Mouse (Mus musculus) lung, embryonic 16.5 days (tissue): ENCODE measurements around the gene Ppp2r2c. TPM values are rescaled to one million over a fixed set of nuclear protein-coding genes. Genes with fewer than 3 reads are reported as not detected.

Source experiments
- ATAC-seq: fragments of 200-750 bp; cut with Nextera tagmentation; 2 replicates; pipeline ENCODE4 v1.8.0; 2017; ENCODE audit warnings: low read depth, mild to moderate bottlenecking, moderate library complexity
- H3K27ac ChIP-seq: fragments of 300-500 bp; sonication (generic); 2 replicates; pipeline ENCODE4 v1.5.1; 2014; ENCODE audit warnings: mild to moderate bottlenecking, control low read depth, low read length
- H3K27me3 ChIP-seq: fragments of 300-500 bp; sonication (generic); 2 replicates; pipeline ENCODE4 v1.6.1; 2014; ENCODE audit warnings: low read depth, low read length, mixed read lengths; ENCODE audit not compliant: control insufficient read depth, insufficient read depth
- H3K36me3 ChIP-seq: fragments of 300-500 bp; sonication (generic); 2 replicates; pipeline ENCODE4 v1.6.1; 2014; ENCODE audit warnings: low read length; ENCODE audit not compliant: control insufficient read depth, insufficient read depth
- H3K4me1 ChIP-seq: fragments of 300-500 bp; sonication (generic); replicated peaks from 2 replicates; pipeline ENCODE4 v1.6.1; 2014; ENCODE audit warnings: low read length, mixed read lengths; ENCODE audit not compliant: control insufficient read depth, insufficient read depth
- H3K4me2 ChIP-seq: fragments of 300-500 bp; sonication (generic); 2 replicates; pipeline ENCODE4 v1.6.1; 2014; ENCODE audit warnings: low read depth, low read length, control low read depth
- H3K4me3 ChIP-seq: fragments of 300-500 bp; sonication (generic); 2 replicates; pipeline ENCODE4 v1.5.1; 2014; ENCODE audit warnings: mild to moderate bottlenecking, low read length, control low read depth
- H3K9ac ChIP-seq: fragments of 300-500 bp; sonication (generic); 2 replicates; pipeline ENCODE4 v1.6.1; 2014; ENCODE audit warnings: low read length, control low read depth
- H3K9me3 ChIP-seq: fragments of 300-500 bp; sonication (generic); 2 replicates; pipeline ENCODE4 v1.6.1; 2016; ENCODE audit warnings: low read length; ENCODE audit not compliant: control insufficient read depth
- WGBS: fragments of 180-500 bp; shearing (Covaris S2); extraction: QIAGEN DNeasy Blood & Tissue Kit; methylation state at CpG from one replicate; pipeline ENCODE4 v1.1.7; 2014; 5-methylcytosine and 5-hydroxymethylcytosine counted together
- polyA plus RNA-seq: library from polyadenylated mRNA; unstranded; fragments of >200 nt; fragmentation: Nextera tagmentation; extraction: Ambion mirVana; gene quantifications from 2 replicates; pipeline ENCODE4 v1.2.1, GENCODE M21; 2015

Gene Ppp2r2c
- 0.10 and 0.36 TPM in 2 replicates for polyA plus RNA-seq

DNA sequence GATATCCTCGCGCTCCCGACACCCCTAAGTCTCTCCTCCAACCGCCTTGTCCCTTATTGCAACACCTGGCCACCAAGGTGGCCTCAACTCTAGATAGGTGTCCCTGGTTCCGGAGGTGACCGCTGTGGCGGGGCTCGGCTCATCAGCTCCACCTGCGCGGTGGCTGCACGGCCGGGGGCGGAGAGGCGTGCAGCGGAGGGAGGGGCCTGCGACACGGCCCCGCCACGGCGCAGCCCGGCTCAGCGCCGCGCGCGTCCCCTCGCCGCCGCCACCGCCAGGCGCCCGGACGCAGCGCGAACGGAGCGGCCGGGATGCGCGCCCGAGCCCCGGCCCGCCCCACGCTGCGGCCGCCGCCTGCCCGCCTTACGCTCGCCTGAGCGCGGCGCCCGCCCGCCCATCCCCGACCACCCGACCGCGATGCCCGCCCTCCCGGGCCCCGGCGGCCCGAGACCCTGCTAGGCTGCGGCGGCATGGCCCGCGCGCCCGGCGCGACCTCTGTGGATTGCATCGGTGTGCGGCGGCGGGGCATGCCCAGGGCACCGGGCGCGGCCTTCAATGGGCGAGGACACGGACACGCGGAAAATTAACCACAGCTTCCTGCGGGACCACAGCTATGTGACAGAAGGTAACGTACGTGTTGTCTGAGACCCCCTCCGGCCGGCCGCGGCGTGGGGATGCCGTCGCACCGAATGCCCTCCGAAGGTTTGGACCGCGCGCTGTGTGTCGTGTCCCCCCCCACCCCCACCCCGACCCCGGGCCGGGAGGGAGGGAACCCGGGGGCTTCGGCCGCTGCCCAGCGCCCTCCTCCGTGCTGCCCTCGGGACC, at the start of gene Ppp2r2c:
Ppp2r2c (plus strand) TSS at position 248 of the 825 bp plus-strand sequence.
- ATAC-seq, result no peak
- Histone ChIP-seq H3K9ac (no peak within 1 kb of the TSS), H3K36me3 (no peaks in the 10 kb centered on the region), H3K4me2 (peak within 1 kb of the TSS; percentile 63), H3K4me1 (0 out of 2 replicates have a peak, but pooled peaks cover 2% of the 10 kb centered on the region), H3K27ac (no peak within 1 kb of the TSS), H3K27me3 (peaks cover 69% of the 10 kb centered on the region), H3K4me3 (peak within 1 kb of the TSS; percentile 39), H3K9me3 (no peaks in the 10 kb centered on the region)
- under 1% methylated on average over 46 of the region's 108 CpGs for WGBS

DNA sequence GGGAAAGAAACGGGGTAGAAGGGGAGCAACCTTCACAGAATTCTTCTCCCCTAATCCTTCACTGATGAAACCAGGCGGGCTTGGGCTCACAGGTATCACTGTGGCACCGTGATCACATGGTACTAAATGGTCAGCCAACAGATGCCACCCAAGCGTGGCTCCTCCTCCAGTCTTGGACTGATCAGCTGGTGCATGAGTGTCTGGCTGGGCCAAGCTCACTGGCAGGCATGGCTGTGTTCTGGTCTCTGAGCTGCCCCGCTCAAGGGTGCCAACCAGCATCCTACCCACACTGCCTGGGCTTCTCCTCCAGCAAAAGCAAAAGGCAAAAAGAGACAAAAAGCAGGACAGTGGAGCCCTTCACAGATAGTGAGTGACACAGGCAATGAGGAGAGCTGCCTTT, 48.6 kb upstream of the Ppp2r2c start:
- Histone ChIP-seq H3K36me3 (no peaks in the 10 kb centered on the region), H3K27me3 (no peaks in the 10 kb centered on the region)
- no peak for ATAC-seq

DNA sequence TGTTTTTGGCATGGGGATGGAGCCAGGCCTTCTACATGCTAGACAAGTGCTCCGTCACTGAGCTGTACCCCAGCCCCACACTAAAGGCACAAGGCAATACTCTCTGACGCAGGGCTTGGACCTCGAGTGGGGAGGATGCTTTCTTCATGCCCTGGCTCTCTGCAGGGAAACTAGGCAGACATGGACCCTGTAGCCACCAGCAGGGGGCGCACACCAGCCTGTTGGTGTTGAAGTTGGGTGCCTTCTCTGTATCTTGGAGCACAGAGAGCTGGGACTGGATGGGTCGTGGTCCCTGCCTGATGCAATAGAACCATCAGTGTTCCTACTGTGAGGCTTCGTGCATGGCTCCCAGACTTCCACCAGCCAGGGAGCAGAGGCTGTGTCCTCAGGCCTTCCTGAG, 48.2 kb upstream of the Ppp2r2c start:
- no peaks in the 10 kb centered on the region for H3K4me1 ChIP-seq
- H3K27me3 ChIP-seq, result no peaks in the 10 kb centered on the region
- H3K9ac ChIP-seq, result no peak overlapping the region
- no peaks in the 10 kb centered on the region for H3K9me3 ChIP-seq
- no peak overlapping the region for H3K4me2 ChIP-seq
- 37% methylated on average over 6 of the region's 6 CpGs for WGBS
- ATAC-seq, result no peak
- H3K36me3 ChIP-seq, result no peaks in the 10 kb centered on the region
- H3K4me3 ChIP-seq, result no peak overlapping the region
- H3K27ac ChIP-seq, result no peak overlapping the region

More for the DNA sequence above, 48.6 kb upstream of the Ppp2r2c start:
- Histone ChIP-seq H3K4me3 (no peak overlapping the region), H3K9ac (no peak overlapping the region), H3K9me3 (no peaks in the 10 kb centered on the region), H3K27ac (no peak overlapping the region), H3K4me1 (no peaks in the 10 kb centered on the region), H3K4me2 (no peak overlapping the region)
- 76% methylated on average over 5 of the region's 5 CpGs for WGBS

DNA sequence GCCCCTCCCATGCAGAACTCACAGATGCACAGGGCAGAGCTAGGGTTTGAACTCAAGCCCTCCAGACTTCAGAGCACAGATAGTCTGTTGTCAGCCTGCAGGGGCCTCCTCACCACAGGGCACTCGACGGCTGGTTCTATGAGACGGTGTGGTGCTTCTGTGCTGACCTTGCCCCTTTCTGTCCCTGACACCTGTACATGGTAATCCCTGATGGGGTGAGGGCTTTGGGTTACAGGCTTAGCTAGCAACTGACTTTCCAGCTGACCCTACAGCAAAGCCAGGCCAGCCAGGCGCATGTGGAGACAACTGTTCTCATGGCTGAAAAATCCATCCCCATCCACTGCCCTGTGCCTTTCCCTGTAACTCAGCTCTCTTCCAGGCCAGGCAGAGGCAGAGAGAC, 45.4 kb upstream of the Ppp2r2c start:
- H3K4me3 ChIP-seq, result no peak overlapping the region
- no peaks in the 10 kb centered on the region for H3K27me3 ChIP-seq
- H3K4me1 ChIP-seq, result no peaks in the 10 kb centered on the region
- no peak overlapping the region for H3K4me2 ChIP-seq
- no peak for ATAC-seq
- H3K9me3 ChIP-seq, result no peaks in the 10 kb centered on the region
- no peak overlapping the region for H3K9ac ChIP-seq
- H3K36me3 ChIP-seq, result no peaks in the 10 kb centered on the region
- WGBS, result 90% methylated on average over 4 of the region's 4 CpGs
- H3K27ac ChIP-seq, result no peak overlapping the region

DNA sequence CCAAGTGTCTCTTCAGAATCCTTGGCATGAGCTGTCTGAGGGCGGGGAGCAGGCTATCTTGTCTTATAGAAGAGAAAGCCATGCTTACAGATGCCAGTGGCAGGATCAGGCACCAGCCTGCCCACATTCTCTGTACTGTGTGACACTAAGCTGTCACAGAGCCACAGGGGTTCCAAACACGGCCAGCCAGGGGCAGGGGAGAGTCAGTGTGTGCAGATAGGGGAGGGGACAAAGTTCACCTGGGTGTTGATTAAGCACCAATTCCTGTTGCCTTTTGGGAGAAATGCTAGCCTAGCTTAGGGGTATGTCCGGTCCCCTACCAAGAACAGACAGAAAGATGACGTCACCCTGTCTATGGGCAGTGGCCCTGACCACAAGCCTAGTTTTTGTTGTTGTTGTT, 39.2 kb upstream of the Ppp2r2c start:
- ATAC-seq, result no peak
- Histone ChIP-seq H3K27ac (no peak overlapping the region), H3K36me3 (no peaks in the 10 kb centered on the region), H3K4me2 (no peak overlapping the region), H3K4me3 (no peak overlapping the region), H3K9ac (no peak overlapping the region), H3K9me3 (no peaks in the 10 kb centered on the region), H3K4me1 (peaks cover 5% of the 10 kb centered on the region), H3K27me3 (no peaks in the 10 kb centered on the region)
- WGBS, result 73% methylated on average over 4 of the region's 4 CpGs

DNA sequence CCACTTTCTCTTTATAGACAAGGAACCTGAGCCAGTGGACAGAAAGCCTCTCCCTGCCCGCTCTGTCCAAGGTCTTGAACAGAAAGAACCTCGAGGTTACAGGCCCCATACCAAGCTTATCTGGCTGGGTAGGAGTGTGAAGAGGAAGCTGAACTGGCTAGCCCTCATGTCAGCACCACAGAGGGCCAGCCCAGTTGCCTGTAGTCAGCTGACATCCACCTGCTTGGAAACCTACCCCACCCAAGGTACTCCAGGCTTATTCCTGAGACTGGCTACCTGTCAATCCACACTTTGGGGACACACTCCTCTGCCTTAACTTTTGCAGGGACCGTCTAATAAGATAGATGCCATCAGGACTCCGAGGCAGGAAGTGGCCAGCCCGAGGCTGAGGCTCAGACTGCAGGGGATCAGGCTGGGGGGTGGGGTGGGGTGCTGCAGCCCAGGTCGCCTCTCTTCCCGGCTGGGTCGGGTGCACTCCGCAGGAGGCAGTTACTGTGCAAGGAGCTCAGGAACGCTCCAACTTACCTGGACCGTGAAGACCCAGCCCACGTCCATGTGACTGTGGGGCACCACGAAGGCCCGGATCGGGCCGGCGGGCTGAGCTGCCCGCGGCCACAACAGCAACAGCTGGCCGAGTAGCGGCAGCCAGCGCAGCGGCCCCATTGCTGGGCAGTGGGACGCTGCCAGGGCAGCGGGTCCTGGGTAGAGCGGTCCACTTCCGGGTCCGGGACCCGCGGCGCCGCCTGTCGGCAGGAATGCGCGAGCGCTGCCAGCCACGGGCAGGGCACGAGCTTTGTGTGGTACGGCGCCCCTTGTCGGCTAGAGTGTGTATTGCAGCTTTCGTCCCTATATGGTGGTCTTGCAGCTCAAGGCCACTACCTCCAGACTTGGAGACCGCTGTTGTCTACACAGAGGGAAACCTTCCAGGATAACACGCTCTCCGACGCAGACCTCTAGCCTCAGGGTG, 38.1 kb upstream of the Ppp2r2c start, which contains the start of gene Man2b2:
Man2b2 (minus strand) TSS at position 741 of the 967 bp plus-strand sequence.
- peak within 1 kb of the TSS; percentile 62 for H3K4me3 ChIP-seq
- ATAC-seq, result peak; percentile 95
- H3K36me3 ChIP-seq, result no peaks in the 10 kb centered on the region
- peaks cover 5% of the 10 kb centered on the region for H3K4me1 ChIP-seq
- H3K9ac ChIP-seq, result peak within 1 kb of the TSS; percentile 73
- H3K27me3 ChIP-seq, result no peaks in the 10 kb centered on the region
- H3K4me2 ChIP-seq, result peak within 1 kb of the TSS; percentile 73
- WGBS, result 2% methylated on average over 46 of the region's 46 CpGs
- no peak within 1 kb of the TSS for H3K27ac ChIP-seq
- H3K9me3 ChIP-seq, result no peaks in the 10 kb centered on the region

DNA sequence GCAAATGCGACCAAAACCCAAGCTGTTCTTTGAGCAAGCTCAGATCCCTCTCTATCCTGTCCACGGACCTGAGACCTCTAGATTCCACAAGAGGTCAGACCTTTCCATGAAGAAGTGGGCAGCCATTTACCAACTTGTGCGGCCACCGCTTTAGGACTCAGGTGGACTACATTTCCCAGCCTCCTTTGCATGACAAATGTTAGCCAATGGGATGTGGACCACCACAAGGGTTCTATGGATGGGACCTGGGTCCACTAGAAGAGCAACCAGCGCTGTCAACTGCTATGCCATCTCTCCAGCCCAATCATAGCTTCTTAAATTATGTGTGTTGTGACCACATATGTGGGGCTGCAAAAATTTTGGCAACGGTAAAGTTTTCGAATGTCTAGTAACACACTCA, 37.0 kb upstream of the Ppp2r2c start:
- WGBS, result 50% methylated on average over 7 of the region's 7 CpGs
- ATAC-seq, result no peak
- H3K4me2 ChIP-seq, result peak overlapping the region; percentile 73; the same call in 1 of the 2 replicates

DNA sequence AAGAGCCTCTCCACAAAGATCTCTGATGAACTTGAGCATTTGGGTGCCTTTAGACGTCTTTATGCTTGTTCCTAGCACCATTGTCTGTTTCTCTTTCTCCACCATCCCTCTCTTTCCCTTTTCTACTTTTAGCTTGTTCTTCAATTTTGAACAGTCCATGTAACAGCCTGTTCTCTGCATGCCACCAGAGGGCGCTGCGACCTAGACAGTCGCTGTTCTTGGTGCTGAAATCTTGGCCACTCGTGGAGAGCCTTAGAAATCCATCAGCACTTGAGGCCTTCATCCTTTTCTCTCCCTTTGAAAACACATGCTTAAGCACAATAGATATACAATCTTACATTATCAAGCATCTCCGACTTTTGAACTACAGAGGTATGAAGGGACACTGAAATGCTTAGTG, 32.4 kb upstream of the Ppp2r2c start:
- Histone ChIP-seq H3K27me3 (no peaks in the 10 kb centered on the region), H3K4me2 (no peak overlapping the region), H3K4me3 (no peak overlapping the region), H3K27ac (no peak overlapping the region), H3K9me3 (no peaks in the 10 kb centered on the region), H3K4me1 (peaks cover 2% of the 10 kb centered on the region), H3K9ac (no peak overlapping the region), H3K36me3 (no peaks in the 10 kb centered on the region)
- WGBS, result 4% methylated on average over 6 of the region's 6 CpGs
- ATAC-seq, result no peak

More for the DNA sequence above, 37.0 kb upstream of the Ppp2r2c start:
- peaks cover 5% of the 10 kb centered on the region for H3K4me1 ChIP-seq
- H3K27ac ChIP-seq, result no peak overlapping the region
- H3K4me3 ChIP-seq, result no peak overlapping the region
- H3K36me3 ChIP-seq, result no peaks in the 10 kb centered on the region
- H3K9me3 ChIP-seq, result no peaks in the 10 kb centered on the region
- H3K9ac ChIP-seq, result no peak overlapping the region
- H3K27me3 ChIP-seq, result no peaks in the 10 kb centered on the region

DNA sequence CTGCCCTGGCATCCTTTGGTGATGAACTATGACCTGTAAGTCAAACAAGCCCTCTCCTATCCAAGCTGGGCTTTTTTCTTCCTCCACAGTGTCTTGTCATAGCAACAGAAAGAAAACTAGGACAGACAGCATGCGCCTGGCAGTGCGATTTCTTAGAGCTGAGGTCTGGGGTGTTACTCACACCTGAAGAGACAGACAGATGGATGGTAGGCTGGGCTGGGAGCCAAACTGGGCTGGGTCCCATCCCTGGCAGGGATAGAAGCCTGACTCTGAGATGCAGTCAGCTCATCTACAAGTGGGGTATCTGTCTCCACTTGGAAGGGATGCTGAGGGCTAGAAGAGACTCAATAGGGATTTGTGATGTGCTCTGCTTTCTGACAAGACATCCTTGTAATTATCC, 29.3 kb upstream of the Ppp2r2c start:
- no peak for ATAC-seq
- Histone ChIP-seq H3K4me3 (no peak overlapping the region), H3K27ac (no peak overlapping the region), H3K9me3 (0 out of 2 replicates have a peak, but pooled peaks cover 2% of the 10 kb centered on the region), H3K36me3 (no peaks in the 10 kb centered on the region), H3K9ac (no peak overlapping the region), H3K27me3 (no peaks in the 10 kb centered on the region), H3K4me2 (no peak overlapping the region), H3K4me1 (no peaks in the 10 kb centered on the region)
- WGBS, result 72% methylated on average over 2 of the region's 2 CpGs
